Mouse (Mus musculus) heart, postnatal 14 days (tissue): ENCODE measurements at regions not wholly inside any gene's neighbourhood (a gene's known extent, or its start where the extent isn't known, plus 50 kb on each side); places are given as distances from the start of the nearest gene placed in this dataset.

Source experiments
- DNase-seq, 2 experiments: peaks; one replicate each; pipeline ENCODE4 v3.0.0; 2021 to 2022
- intact Hi-C: fragments of 180-260 bp; cut with DNase I; formaldehyde crosslinking; loops from one replicate; pipeline ENCODE4 v1.15.1; 2025

GRCm38 (mm10) chr8:80264915-80265314, 207.1 kb upstream of the Hhip start:
- DNase-seq = no peak
- intact Hi-C loops = no loop called here

- DNase-seq = no peak
- intact Hi-C loops = no loop called here
Measured at GRCm38 (mm10) chr8:80263468-80263945, 205.7 kb upstream of the Hhip start.

- DNase-seq = no peak
- intact Hi-C loops = no loop called here
Measured at GRCm38 (mm10) chr8:80262911-80263310, 205.1 kb upstream of the Hhip start.

- intact Hi-C loops = no loop called here
- no peak for DNase-seq
Measured at GRCm38 (mm10) chr8:80253541-80253940, 195.7 kb upstream of the Hhip start.

- DNase-seq = no peak
- intact Hi-C loops = no loop called here
Measured at GRCm38 (mm10) chr8:80251595-80251994, 193.8 kb upstream of the Hhip start.

- intact Hi-C loops = no loop called here
- DNase-seq = no peak
Measured at GRCm38 (mm10) chr8:80250305-80251161, 192.7 kb upstream of the Hhip start.

GRCm38 (mm10) chr8:80249762-80250161, 192.0 kb upstream of the Hhip start:
- DNase-seq = no peak
- intact Hi-C loops = no loop called here

GRCm38 (mm10) chr8:80239879-80240278, 182.1 kb upstream of the Hhip start:
- intact Hi-C loops = no loop called here
- no peak for DNase-seq

GRCm38 (mm10) chr8:80210361-80210760, 152.6 kb upstream of the Hhip start:
- intact Hi-C loops = no loop called here
- no peak for DNase-seq

GRCm38 (mm10) chr8:80204678-80205654, 147.2 kb upstream of the Hhip start:
- intact Hi-C loops = no loop called here
- DNase-seq = no peak

GRCm38 (mm10) chr8:80203769-80204677, 146.2 kb upstream of the Hhip start:
- DNase-seq = no peak
- intact Hi-C loops = no loop called here

- intact Hi-C loops = no loop called here
- DNase-seq = no peak
Measured at GRCm38 (mm10) chr8:80197680-80198079, 139.9 kb upstream of the Hhip start.

- intact Hi-C loops = no loop called here
- no peak for DNase-seq
Measured at GRCm38 (mm10) chr8:80190510-80190908, 132.7 kb upstream of the Hhip start.

- DNase-seq = no peak
- intact Hi-C loops = no loop called here
Measured at GRCm38 (mm10) chr8:80189797-80190509, 132.1 kb upstream of the Hhip start.

GRCm38 (mm10) chr8:80185286-80185685, 127.5 kb upstream of the Hhip start:
- intact Hi-C loops = no loop called here

GRCm38 (mm10) chr8:80168688-80169087, 110.9 kb upstream of the Hhip start:
- intact Hi-C loops = no loop called here
- no peak for DNase-seq

More at GRCm38 (mm10) chr8:80185286-80185685, 127.5 kb upstream of the Hhip start:
- DNase-seq = no peak

- intact Hi-C loops = no loop called here
- DNase-seq = no peak
Measured at GRCm38 (mm10) chr8:80149458-80150083, 91.8 kb upstream of the Hhip start.

GRCm38 (mm10) chr8:80147929-80148328, 90.1 kb upstream of the Hhip start:
- DNase-seq = no peak
- intact Hi-C loops = no loop called here

- intact Hi-C loops = no loop called here
- no peak for DNase-seq
Measured at GRCm38 (mm10) chr8:80138481-80138880, 80.7 kb upstream of the Hhip start.
